Mouse (Mus musculus) midbrain, embryonic 13.5 days (tissue): ENCODE measurements around the gene Hspa13. TPM values are rescaled to one million over a fixed set of nuclear protein-coding genes. Genes with fewer than 3 reads are reported as not detected.

Experiments used
- microRNA-seq: library from miRNA; unstranded; fragments of <30 nt; microRNA quantifications from one replicate; pipeline ENCODE4, GENCODE M21; 2016
- polyA plus RNA-seq: library from polyadenylated mRNA; unstranded; fragments of >200 nt; fragmentation: Nextera tagmentation; extraction: Ambion mirVana; gene quantifications from 2 replicates; pipeline ENCODE4 v1.2.1, GENCODE M21; 2015

The Hspa13 gene
- polyA plus RNA-seq, 1 experiment from 2014 or later: 40.8 TPM

Small RNA genes within 50 kb of the gene (microRNA-seq; reads per million reads assigned to microRNA genes)
- not detected for gene Gm22923

Other genes starting within 250 kb of the Hspa13 start
- gene Lipi, start 181.0 kb downstream of the Hspa13 start, polyA plus RNA-seq: 0.13 TPM in 1 of 2 replicates, not detected in the other
- gene Rbm11, start 174.3 kb downstream of the Hspa13 start, polyA plus RNA-seq: 2.0 and 2.1 TPM in 2 replicates